Mouse (Mus musculus) liver, postnatal 0 days (tissue): ENCODE results near the gene Myo5c. TPM values are rescaled to one million over a fixed set of nuclear protein-coding genes. Genes with fewer than 3 reads are reported as not detected.
"Not testable (repeated sequence)": the region's sequence is repeated elsewhere in the genome, so short reads cannot be mapped to it uniquely, and the experiment has no call there.

ENCODE experiments used
- ATAC-seq: fragments of 200-750 bp; cut with Nextera tagmentation; 2 replicates; pipeline ENCODE4 v1.8.0; 2017; ENCODE audit warnings: mild to moderate bottlenecking, moderate library complexity
- DNase-seq: peaks from one replicate; pipeline ENCODE4 v3.0.0-alpha.2; 2016
- H3K27ac ChIP-seq: fragments of 300-500 bp; sonication (generic); 2 replicates; pipeline ENCODE4 v1.5.1; 2014; ENCODE audit warnings: antibody characterized with exemption, moderate library complexity, mild to moderate bottlenecking, low read depth
- H3K27me3 ChIP-seq: fragments of 300-500 bp; sonication (generic); 2 replicates; pipeline ENCODE4 v1.6.1; 2014; ENCODE audit warnings: low read length, control low read depth, mixed read lengths; ENCODE audit not compliant: insufficient read depth
- H3K36me3 ChIP-seq: fragments of 300-500 bp; sonication (generic); replicated peaks from 2 replicates; pipeline ENCODE4 v1.6.1; 2014; ENCODE audit warnings: mild to moderate bottlenecking, control low read depth, low read length, moderate library complexity, mixed read lengths; ENCODE audit not compliant: insufficient read depth
- H3K4me1 ChIP-seq: fragments of 300-500 bp; sonication (generic); 2 replicates; pipeline ENCODE4 v1.6.1; 2014; ENCODE audit warnings: antibody characterized with exemption, mild to moderate bottlenecking, control low read depth; ENCODE audit not compliant: insufficient read depth
- H3K4me2 ChIP-seq: fragments of 300-500 bp; sonication (generic); 2 replicates; pipeline ENCODE4 v1.6.1; 2014; ENCODE audit warnings: low read depth, mild to moderate bottlenecking, low read length, moderate library complexity, mixed read lengths
- H3K4me3 ChIP-seq: fragments of 300-500 bp; sonication (generic); 2 replicates; pipeline ENCODE4 v1.5.1; 2014; ENCODE audit warnings: low read depth, low read length
- H3K9ac ChIP-seq: fragments of 300-500 bp; sonication (generic); replicated peaks from 2 replicates; pipeline ENCODE4 v1.6.1; 2014; ENCODE audit warnings: mild to moderate bottlenecking, moderate library complexity
- H3K9me3 ChIP-seq: fragments of 300-500 bp; sonication (generic); 2 replicates; pipeline ENCODE4 v1.6.1; 2016; ENCODE audit warnings: mild to moderate bottlenecking, control low read depth, low read length, mixed read lengths
- CTCF ChIP-seq: sonication (generic); IDR thresholded peaks from 2 replicates; pipeline ENCODE4 v1.5.1; 2016; ENCODE audit warnings: antibody characterized with exemption, low read depth
- EP300 ChIP-seq: IDR thresholded peaks from 2 replicates; pipeline ENCODE4 v1.6.1; 2016; ENCODE audit warnings: antibody characterized with exemption, low read depth, mild to moderate bottlenecking
- WGBS: fragments of 180-500 bp; shearing (Covaris S2); extraction: QIAGEN DNeasy Blood & Tissue Kit; methylation state at CpG from one replicate; pipeline ENCODE4 v1.1.7; 2014; ENCODE audit not compliant: insufficient replicate concordance; 5-methylcytosine and 5-hydroxymethylcytosine counted together
- polyA plus RNA-seq: library from polyadenylated mRNA; unstranded; fragments of >200 nt; fragmentation: Nextera tagmentation; extraction: Ambion mirVana; gene quantifications from 2 replicates; pipeline ENCODE4 v1.2.1, GENCODE M21; 2015

Gene Myo5c
- polyA plus RNA-seq, 1 experiment from 2014 or later, result 0.48 TPM

GRCm38 (mm10) chr9:75248874-75249273 is 17.1 kb downstream of the Myo5c start:
- Histone ChIP-seq H3K36me3 (no peaks in the 10 kb centered on the region), H3K27ac (no peak overlapping the region), H3K4me1 (no peaks in the 10 kb centered on the region), H3K27me3 (no peaks in the 10 kb centered on the region), H3K4me2 (no peak overlapping the region), H3K4me3 (no peak overlapping the region), H3K9me3 (no peaks in the 10 kb centered on the region), H3K9ac (no peak overlapping the region)
- no peak for ATAC-seq
- TF ChIP-seq EP300 (no peak), CTCF (no peak)
- no peak for DNase-seq

- 49% methylated on average over 6 of the region's 6 CpGs for WGBS
- not testable (repeated sequence) for H3K4me2 ChIP-seq, H3K9ac ChIP-seq, H3K4me3 ChIP-seq, H3K4me1 ChIP-seq, H3K9me3 ChIP-seq, H3K36me3 ChIP-seq, H3K27me3 ChIP-seq, H3K27ac ChIP-seq, DNase-seq, ATAC-seq
These were observed 21.3 kb downstream of the Myo5c start for GRCm38 (mm10) chr9:75253158-75253557.

GRCm38 (mm10) chr9:75253766-75254165 is 21.9 kb downstream of the Myo5c start:
- H3K4me2 ChIP-seq, result peak overlapping the region; percentile 10; the same call in 1 of the 2 replicates
- 0 out of 2 replicates have a peak overlapping the region, but pooled peaks have one; percentile 22 for H3K27ac ChIP-seq
- H3K9me3 ChIP-seq, result no peaks in the 10 kb centered on the region
- WGBS, result 20% methylated on average over 3 of the region's 3 CpGs
- DNase-seq (no peak), ATAC-seq (peak; percentile 19; the same call in 1 of the 2 replicates)
- H3K4me3 ChIP-seq, result no peak overlapping the region
- H3K4me1 ChIP-seq, result no peaks in the 10 kb centered on the region
- H3K36me3 ChIP-seq, result no peaks in the 10 kb centered on the region
- H3K9ac ChIP-seq, result no peak overlapping the region
- H3K27me3 ChIP-seq, result no peaks in the 10 kb centered on the region
- TF ChIP-seq EP300, result no peak
- TF ChIP-seq CTCF, result no peak

- Histone ChIP-seq H3K27ac (no peak overlapping the region), H3K27me3 (no peaks in the 10 kb centered on the region), H3K4me2 (peak overlapping the region; percentile 10; the same call in 1 of the 2 replicates), H3K4me3 (no peak overlapping the region), H3K9me3 (no peaks in the 10 kb centered on the region), H3K36me3 (no peaks in the 10 kb centered on the region), H3K9ac (no peak overlapping the region), H3K4me1 (no peaks in the 10 kb centered on the region)
- DNase-seq (peak; percentile 42), ATAC-seq (peak; percentile 62; the same call in 1 of the 2 replicates)
- 36% methylated on average over 13 of the region's 13 CpGs for WGBS
- TF ChIP-seq EP300 (no peak), CTCF (no peak)
These were observed 22.6 kb downstream of the Myo5c start for GRCm38 (mm10) chr9:75254196-75254955.

GRCm38 (mm10) chr9:75255820-75256545 is 24.2 kb downstream of the Myo5c start:
- Histone ChIP-seq H3K4me3 (no peak overlapping the region), H3K36me3 (no peaks in the 10 kb centered on the region), H3K9ac (no peak overlapping the region), H3K27me3 (no peaks in the 10 kb centered on the region), H3K4me1 (no peaks in the 10 kb centered on the region), H3K9me3 (no peaks in the 10 kb centered on the region), H3K4me2 (no peak overlapping the region), H3K27ac (no peak overlapping the region)
- WGBS, result 69% methylated on average over 14 of the region's 14 CpGs
- DNase-seq (no peak), ATAC-seq (no peak)
- TF ChIP-seq EP300, result no peak
- TF ChIP-seq CTCF, result no peak

- WGBS, result 56% methylated on average over 4 of the region's 4 CpGs
- no peak for ATAC-seq
- Histone ChIP-seq H3K27me3 (no peaks in the 10 kb centered on the region), H3K4me1 (0 out of 2 replicates have a peak, but pooled peaks cover 3% of the 10 kb centered on the region), H3K27ac (no peak overlapping the region), H3K4me3 (no peak overlapping the region), H3K4me2 (no peak overlapping the region), H3K36me3 (no peaks in the 10 kb centered on the region), H3K9ac (no peak overlapping the region), H3K9me3 (no peaks in the 10 kb centered on the region)
- DNase-seq, result no peak
- TF ChIP-seq CTCF (no peak), EP300 (no peak)
These were observed 27.0 kb downstream of the Myo5c start for GRCm38 (mm10) chr9:75258792-75259191.
